Mouse (Mus musculus): ENCODE data around the gene Tnfrsf22. TPM values are rescaled to one million over a fixed set of nuclear protein-coding genes. Genes with fewer than 3 reads are reported as not detected.
"Not testable (repeated sequence)": the region's sequence is repeated elsewhere in the genome, so short reads cannot be mapped to it uniquely, and the experiment has no call there.

The Tnfrsf22 gene
- polyA plus RNA-seq, 1 experiment from 2014 or later = 9.5 TPM

DNA sequence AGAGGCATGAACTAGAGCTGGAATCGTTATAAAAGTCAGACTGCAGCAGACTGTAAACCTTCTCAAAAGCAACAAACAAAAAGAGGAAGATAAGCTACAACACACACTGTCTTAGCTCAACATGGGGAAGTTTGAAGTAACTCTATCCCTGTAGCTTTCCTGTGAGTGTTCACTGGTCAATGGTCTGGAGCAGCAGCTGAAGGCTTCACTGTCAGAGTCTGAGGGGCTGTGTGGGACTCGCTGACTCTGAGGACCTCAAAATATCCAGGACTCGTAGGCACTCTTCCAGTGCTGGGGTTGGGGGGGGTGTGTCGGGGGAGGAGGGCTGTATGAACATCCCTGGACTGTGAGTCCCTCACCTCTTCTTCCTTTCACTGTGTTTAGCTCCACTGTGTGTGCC is 36.7 kb upstream of the Tnfrsf22 start:
- not testable (repeated sequence) for ATAC-seq (ENCODE audit: low FRiP score); H3K27ac ChIP-seq (ENCODE audit: low read depth, low read length); H3K27me3 ChIP-seq (ENCODE audit: control insufficient read depth, insufficient read depth, low read length); H3K36me3 ChIP-seq (ENCODE audit: control insufficient read depth, insufficient read depth, low read length); H3K4me2 ChIP-seq; H3K9me3 ChIP-seq (ENCODE audit: control insufficient read depth, low read length); H3K9ac ChIP-seq (ENCODE audit: low read length); DNase-seq (ENCODE audit: low spot score, missing footprints); H3K4me1 ChIP-seq (ENCODE audit: control insufficient read depth, insufficient read depth, low read length); H3K4me3 ChIP-seq (ENCODE audit: low read depth, low read length)
- 57% methylated on average over 4 of the region's 4 CpGs for WGBS

DNA sequence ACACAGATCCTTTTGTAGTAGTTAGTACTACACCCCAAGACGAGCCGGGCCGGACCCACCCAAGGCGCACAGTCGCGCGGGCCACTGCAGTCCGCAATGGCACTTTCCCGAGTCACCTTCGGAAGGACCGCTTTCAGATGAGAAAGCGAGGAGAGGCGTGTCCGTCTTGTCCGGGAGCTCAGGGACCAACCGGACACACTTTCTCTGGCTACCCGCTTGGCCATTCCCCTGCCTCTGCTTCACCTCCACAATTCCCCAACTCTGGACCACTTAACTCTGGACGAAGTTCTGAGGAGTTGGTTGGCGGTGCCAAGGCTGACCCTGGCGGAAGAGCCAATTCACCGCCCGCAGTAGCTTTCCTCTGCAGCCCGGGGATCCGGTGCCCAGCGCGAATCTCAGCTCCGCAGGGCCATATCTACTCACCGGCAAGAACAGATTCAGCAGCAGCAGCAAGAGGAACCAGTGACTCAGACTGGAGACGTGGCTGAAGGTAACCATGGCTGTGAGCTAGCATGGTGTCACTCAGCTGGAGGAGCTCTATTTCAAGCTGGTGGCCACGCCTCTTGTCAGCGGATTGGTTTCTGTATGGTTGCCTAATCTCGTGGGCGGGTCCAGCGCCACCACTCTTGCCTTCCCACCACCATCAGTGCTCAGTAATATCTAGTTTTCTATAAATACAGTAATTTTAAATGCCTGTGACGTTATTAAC is 36.1 kb upstream of the Tnfrsf22 start, which contains the start of gene Tnfrsf23:
TSS of gene Tnfrsf23 (minus strand) at position 514 of the 709 bp plus-strand sequence.
- H3K9ac ChIP-seq (ENCODE audit: low read length) = no peak within 1 kb of the TSS; the same call in 1 of the 2 replicates
- no peak within 1 kb of the TSS for H3K27ac ChIP-seq (ENCODE audit: low read depth, low read length)
- 5% methylated on average over 35 of the region's 35 CpGs for WGBS

DNA sequence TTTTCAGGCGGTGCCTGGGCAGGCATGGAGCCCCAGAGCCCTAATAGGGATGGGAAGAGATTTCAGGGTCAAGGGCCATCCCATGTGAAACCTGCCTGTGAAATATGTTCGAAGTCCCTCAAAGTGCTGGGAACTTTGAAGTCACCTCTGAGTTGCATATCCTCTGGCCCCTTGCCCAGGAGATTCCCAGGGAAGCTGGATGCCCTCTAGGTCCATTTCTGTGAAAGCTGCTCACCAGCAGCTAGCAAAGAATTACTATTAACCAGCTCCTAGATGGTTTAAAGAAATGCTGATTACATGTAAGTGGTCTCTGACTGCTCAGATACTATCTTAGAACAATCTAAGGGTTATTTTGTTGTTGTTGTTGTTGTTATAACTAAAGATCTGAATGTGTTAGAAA is 35.1 kb upstream of the Tnfrsf22 start:
- not testable (repeated sequence) for H3K4me1 ChIP-seq (ENCODE audit: control insufficient read depth, insufficient read depth, low read length); H3K4me3 ChIP-seq (ENCODE audit: low read depth, low read length); H3K36me3 ChIP-seq (ENCODE audit: control insufficient read depth, insufficient read depth, low read length); ATAC-seq (ENCODE audit: low FRiP score); H3K9me3 ChIP-seq (ENCODE audit: control insufficient read depth, low read length); H3K27ac ChIP-seq (ENCODE audit: low read depth, low read length); H3K4me2 ChIP-seq; H3K9ac ChIP-seq (ENCODE audit: low read length); DNase-seq (ENCODE audit: low spot score, missing footprints); H3K27me3 ChIP-seq (ENCODE audit: control insufficient read depth, insufficient read depth, low read length)
- WGBS = 68% methylated on average over 1 of the region's 2 CpGs

More for the DNA sequence above, 36.1 kb upstream of the Tnfrsf22 start, which contains the start of gene Tnfrsf23:
- ATAC-seq (ENCODE audit: low FRiP score) = peak; percentile 78
- peak; percentile 91 for DNase-seq (ENCODE audit: low spot score, missing footprints)
- Histone ChIP-seq H3K4me1 (ENCODE audit: control insufficient read depth, insufficient read depth, low read length) (no peaks in the 10 kb centered on the region), H3K27me3 (ENCODE audit: control insufficient read depth, insufficient read depth, low read length) (no peaks in the 10 kb centered on the region), H3K4me3 (ENCODE audit: low read depth, low read length) (peak within 1 kb of the TSS; percentile 35), H3K4me2 (peak within 1 kb of the TSS; percentile 80), H3K9me3 (ENCODE audit: control insufficient read depth, low read length) (no peaks in the 10 kb centered on the region), H3K36me3 (ENCODE audit: control insufficient read depth, insufficient read depth, low read length) (no peaks in the 10 kb centered on the region)

DNA sequence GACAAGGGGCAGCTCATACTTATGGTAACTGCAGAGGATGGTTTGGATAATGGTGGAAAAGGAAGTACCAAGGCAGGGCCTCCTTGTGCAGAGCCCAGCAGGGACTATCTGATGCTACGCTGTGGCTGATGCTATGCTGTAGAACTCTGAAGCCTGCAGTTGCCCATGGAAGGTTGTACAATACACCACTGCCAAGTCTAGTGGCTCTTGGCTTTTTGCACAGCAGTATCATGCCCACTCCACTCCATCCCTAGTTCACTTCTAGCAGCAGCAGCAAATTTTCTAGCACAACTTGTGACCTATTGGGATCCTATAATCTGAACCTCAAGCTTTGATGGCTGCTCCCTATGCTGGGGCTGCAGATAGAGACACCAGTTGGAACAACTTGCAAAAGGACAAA is 32.1 kb upstream of the Tnfrsf22 start:
- no peaks in the 10 kb centered on the region for H3K4me1 ChIP-seq (ENCODE audit: control insufficient read depth, insufficient read depth, low read length)
- WGBS = 81% methylated on average over 1 of the region's 1 CpGs
- DNase-seq (ENCODE audit: low spot score, missing footprints) (no peak), ATAC-seq (ENCODE audit: low FRiP score) (no peak)
- no peaks in the 10 kb centered on the region for H3K27me3 ChIP-seq (ENCODE audit: control insufficient read depth, insufficient read depth, low read length)
- H3K9ac ChIP-seq (ENCODE audit: low read length) = no peak overlapping the region
- H3K27ac ChIP-seq (ENCODE audit: low read depth, low read length) = no peak overlapping the region
- H3K4me2 ChIP-seq = no peak overlapping the region
- no peaks in the 10 kb centered on the region for H3K9me3 ChIP-seq (ENCODE audit: control insufficient read depth, low read length)
- H3K4me3 ChIP-seq (ENCODE audit: low read depth, low read length) = no peak overlapping the region
- H3K36me3 ChIP-seq (ENCODE audit: control insufficient read depth, insufficient read depth, low read length) = no peaks in the 10 kb centered on the region

DNA sequence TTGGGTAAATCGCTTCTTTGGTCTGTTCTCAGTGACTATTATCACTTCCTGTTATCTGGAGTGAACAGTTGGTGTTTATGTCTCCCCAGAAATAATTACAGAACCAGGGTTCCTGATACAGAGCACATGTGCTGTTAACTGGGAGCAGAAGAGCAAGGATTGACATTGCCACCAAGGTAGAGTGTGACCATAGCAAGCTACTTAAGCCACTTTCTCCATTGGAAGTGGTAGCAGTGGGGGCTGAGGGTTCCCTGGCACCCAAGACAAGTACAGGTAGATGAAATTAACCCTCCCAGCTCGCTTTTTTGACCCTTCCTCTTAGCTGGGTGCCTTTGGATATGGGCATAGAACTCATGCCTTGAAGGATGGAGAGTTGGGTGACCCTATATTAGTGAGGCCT is 31.4 kb upstream of the Tnfrsf22 start:
- H3K4me2 ChIP-seq; H3K4me3 ChIP-seq (ENCODE audit: low read depth, low read length); ATAC-seq (ENCODE audit: low FRiP score); H3K27ac ChIP-seq (ENCODE audit: low read depth, low read length); H3K9me3 ChIP-seq (ENCODE audit: control insufficient read depth, low read length); H3K36me3 ChIP-seq (ENCODE audit: control insufficient read depth, insufficient read depth, low read length); H3K27me3 ChIP-seq (ENCODE audit: control insufficient read depth, insufficient read depth, low read length); H3K4me1 ChIP-seq (ENCODE audit: control insufficient read depth, insufficient read depth, low read length); DNase-seq (ENCODE audit: low spot score, missing footprints); H3K9ac ChIP-seq (ENCODE audit: low read length): not testable (repeated sequence)
- whole genome bisulfite sequencing = 58% methylated on average over 2 of the region's 2 CpGs

DNA sequence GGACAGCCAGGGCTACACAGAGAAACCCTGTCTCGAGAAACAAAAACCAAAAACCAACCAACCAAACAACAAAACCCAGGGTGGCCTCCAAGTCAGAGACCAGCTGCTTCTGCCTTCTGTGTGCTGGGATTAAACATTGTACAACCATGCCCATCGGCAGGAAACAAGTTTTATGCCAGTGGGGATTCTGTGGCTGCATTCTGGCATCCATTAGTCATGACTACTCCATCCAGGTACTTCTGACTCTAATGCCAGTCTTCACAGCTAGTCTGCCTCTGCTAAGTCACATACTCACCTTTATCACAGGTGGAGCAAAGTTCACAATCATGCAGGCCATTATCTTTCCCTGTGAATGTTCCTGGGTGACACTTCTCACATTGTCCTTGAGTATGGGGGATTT is 30.2 kb upstream of the Tnfrsf22 start:
- not testable (repeated sequence) for H3K4me1 ChIP-seq (ENCODE audit: control insufficient read depth, insufficient read depth, low read length); ATAC-seq (ENCODE audit: low FRiP score); H3K9me3 ChIP-seq (ENCODE audit: control insufficient read depth, low read length); H3K36me3 ChIP-seq (ENCODE audit: control insufficient read depth, insufficient read depth, low read length); H3K4me3 ChIP-seq (ENCODE audit: low read depth, low read length); H3K4me2 ChIP-seq; H3K9ac ChIP-seq (ENCODE audit: low read length); DNase-seq (ENCODE audit: low spot score, missing footprints); H3K27ac ChIP-seq (ENCODE audit: low read depth, low read length); H3K27me3 ChIP-seq (ENCODE audit: control insufficient read depth, insufficient read depth, low read length)
- 85% methylated on average over 2 of the region's 2 CpGs for WGBS

DNA sequence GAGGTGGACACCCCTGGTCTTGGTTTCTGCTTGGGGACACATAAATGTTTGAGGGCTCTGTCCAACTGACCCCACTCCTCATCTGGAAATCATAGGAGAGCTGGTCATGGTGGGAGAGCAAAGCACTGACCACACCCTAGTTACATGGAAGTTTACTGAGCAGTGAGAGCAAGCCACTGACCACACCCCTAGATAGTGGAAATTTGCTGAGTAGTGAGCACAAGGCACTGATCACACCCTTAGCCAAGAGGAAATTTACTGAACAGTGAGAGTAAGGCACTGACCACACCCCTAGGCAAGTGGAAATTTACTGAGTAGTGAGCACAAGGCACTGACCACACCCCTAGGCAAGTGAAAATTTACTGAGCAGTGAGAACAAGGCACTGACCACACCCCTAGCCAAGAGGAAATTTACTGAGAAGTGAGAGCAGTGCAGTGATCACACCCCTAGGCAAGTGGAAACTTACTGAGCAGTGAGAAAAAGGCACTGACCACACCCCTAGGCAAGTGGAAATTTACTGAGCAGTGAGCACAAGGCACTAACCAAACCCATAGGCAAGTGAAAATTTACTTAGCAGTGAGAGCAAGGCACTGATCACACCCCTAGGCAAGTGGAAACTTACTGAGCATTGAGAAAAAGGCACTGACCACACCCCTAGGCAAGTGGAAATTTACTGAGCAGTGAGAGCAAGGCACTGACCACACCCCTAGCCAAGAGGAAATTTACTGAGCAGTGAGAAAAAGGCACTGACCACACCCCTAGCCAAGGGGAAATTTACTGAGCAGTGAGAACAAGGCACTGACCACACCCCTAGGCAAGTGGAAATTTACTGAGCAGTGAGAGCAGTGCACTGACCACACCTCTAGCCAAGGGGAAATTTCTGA is 17.2 kb upstream of the Tnfrsf22 start:
- H3K27ac ChIP-seq (ENCODE audit: low read depth, low read length) = no peak overlapping the region
- no peaks in the 10 kb centered on the region for H3K9me3 ChIP-seq (ENCODE audit: control insufficient read depth, low read length)
- DNase-seq (ENCODE audit: low spot score, missing footprints) (no peak), ATAC-seq (ENCODE audit: low FRiP score) (no peak)
- no peak overlapping the region for H3K9ac ChIP-seq (ENCODE audit: low read length)
- no peak overlapping the region for H3K4me3 ChIP-seq (ENCODE audit: low read depth, low read length)
- no peaks in the 10 kb centered on the region for H3K4me1 ChIP-seq (ENCODE audit: control insufficient read depth, insufficient read depth, low read length)
- no peaks in the 10 kb centered on the region for H3K27me3 ChIP-seq (ENCODE audit: control insufficient read depth, insufficient read depth, low read length)
- no peak overlapping the region for H3K4me2 ChIP-seq
- no peaks in the 10 kb centered on the region for H3K36me3 ChIP-seq (ENCODE audit: control insufficient read depth, insufficient read depth, low read length)

DNA sequence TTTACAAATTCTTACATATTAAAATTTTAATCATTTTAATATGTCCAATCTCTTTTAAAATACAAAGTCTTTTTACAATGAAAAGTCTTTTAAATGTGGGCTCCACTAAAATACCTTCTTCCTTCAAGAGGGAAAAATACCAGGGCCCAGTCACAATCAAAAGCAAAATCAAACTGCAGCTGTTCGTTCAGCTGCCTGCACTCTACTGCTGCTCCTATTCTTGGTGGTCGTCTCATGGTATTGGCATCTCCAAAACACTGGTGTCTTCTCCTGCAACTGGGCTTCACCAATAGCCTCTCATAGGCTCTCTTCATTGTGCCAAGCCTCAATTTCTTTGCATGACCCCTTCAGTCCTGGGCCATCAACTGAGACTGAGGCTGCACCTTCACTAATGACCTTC is 14.0 kb upstream of the Tnfrsf22 start:
- Histone ChIP-seq H3K36me3 (ENCODE audit: control insufficient read depth, insufficient read depth, low read length) (no peaks in the 10 kb centered on the region), H3K4me2 (no peak overlapping the region), H3K4me3 (ENCODE audit: low read depth, low read length) (no peak overlapping the region), H3K9me3 (ENCODE audit: control insufficient read depth, low read length) (no peaks in the 10 kb centered on the region), H3K4me1 (ENCODE audit: control insufficient read depth, insufficient read depth, low read length) (no peaks in the 10 kb centered on the region), H3K27me3 (ENCODE audit: control insufficient read depth, insufficient read depth, low read length) (no peaks in the 10 kb centered on the region), H3K27ac (ENCODE audit: low read depth, low read length) (no peak overlapping the region), H3K9ac (ENCODE audit: low read length) (no peak overlapping the region)
- no peak for ATAC-seq (ENCODE audit: low FRiP score)
- WGBS = 80% methylated on average over 2 of the region's 2 CpGs
- DNase-seq (ENCODE audit: low spot score, missing footprints) = no peak

DNA sequence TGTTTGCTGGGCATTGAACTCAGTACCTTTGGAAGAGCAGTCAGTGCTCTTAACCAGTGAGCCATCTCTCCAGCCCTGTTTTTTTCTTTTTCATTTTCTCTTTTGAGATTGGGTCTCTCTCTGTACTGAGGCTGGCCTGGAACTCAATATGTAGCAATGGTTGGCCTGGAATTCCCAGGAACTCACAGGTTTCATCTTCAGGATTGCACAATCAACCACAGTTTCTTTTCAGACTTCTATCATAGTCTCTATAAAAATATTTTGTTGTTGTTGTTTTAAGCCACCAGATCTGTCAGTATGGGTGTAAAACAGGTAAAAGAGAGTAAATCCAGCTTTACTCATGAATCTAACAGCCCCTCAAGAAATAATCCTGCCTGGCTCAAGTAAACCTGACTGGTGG is 11.3 kb upstream of the Tnfrsf22 start:
- ATAC-seq (ENCODE audit: low FRiP score) (no peak), DNase-seq (ENCODE audit: low spot score, missing footprints) (no peak)
- H3K4me3 ChIP-seq (ENCODE audit: low read depth, low read length) = no peak overlapping the region
- no peaks in the 10 kb centered on the region for H3K27me3 ChIP-seq (ENCODE audit: control insufficient read depth, insufficient read depth, low read length)
- no peaks in the 10 kb centered on the region for H3K4me1 ChIP-seq (ENCODE audit: control insufficient read depth, insufficient read depth, low read length)
- H3K4me2 ChIP-seq = no peak overlapping the region
- H3K9me3 ChIP-seq (ENCODE audit: control insufficient read depth, low read length) = no peaks in the 10 kb centered on the region
- no peak overlapping the region for H3K9ac ChIP-seq (ENCODE audit: low read length)
- H3K36me3 ChIP-seq (ENCODE audit: control insufficient read depth, insufficient read depth, low read length) = no peaks in the 10 kb centered on the region
- H3K27ac ChIP-seq (ENCODE audit: low read depth, low read length) = no peak overlapping the region

Data from midbrain, embryonic 11.5 days (tissue).